Mouse (Mus musculus): ENCODE results near the gene Cnr2.

GRCm38 (mm10) chr4:135949911-135950310 lies 54.7 kb downstream of the Cnr2 start:
- TF ChIP-seq CTCF (IDR thresholded peaks at IDR 0.05; ENCODE audit: low read depth, low read length) (no peak), POLR2A (IDR thresholded peaks at IDR 0.05; ENCODE audit: extremely low read depth, insufficient read depth, low read length) (no peak)

Data from liver, adult 2 months (tissue).